Mouse (Mus musculus) MEL (cell line): ENCODE measurements around the gene Gmip. TPM values are rescaled to one million over a fixed set of nuclear protein-coding genes. Genes with fewer than 3 reads are reported as not detected.

Source experiments
- DNase-seq: peaks from one replicate; pipeline ENCODE4 v3.0.0; 2011; ENCODE audit warnings: low read depth, low spot score
- H3K27ac ChIP-seq: 2 replicates; pipeline ENCODE4 v1.5.1; 2012; ENCODE audit warnings: low read depth, mild to moderate bottlenecking, control low read depth, low read length, moderate library complexity; ENCODE audit not compliant: control insufficient read depth
- H3K27me3 ChIP-seq, 2 experiments: fragments of 150-350 bp in 1 of 2; sonication (generic) in 1 of 2; 2 replicates each; pipeline ENCODE4 v1.6.1; 2012; ENCODE audit warnings: low read length in 2 of 2, mild to moderate bottlenecking in 2 of 2, improper control_type of control experiment in 1 of 2, moderate library complexity in 1 of 2; ENCODE audit not compliant: insufficient read depth in 2 of 2, control insufficient read depth in 1 of 2
- H3K36me3 ChIP-seq, 2 experiments: 2 replicates each; pipeline ENCODE4 v1.6.1; 2012 to 2014; ENCODE audit warnings: low read length in 2 of 2, improper control_type of control experiment in 1 of 2, inconsistent platforms in 1 of 2, mild to moderate bottlenecking in 1 of 2; ENCODE audit not compliant: insufficient read depth in 2 of 2, control insufficient read depth in 1 of 2
- H3K4me1 ChIP-seq, 2 experiments: fragments of 150-350 bp in 1 of 2; sonication (generic) in 1 of 2; 2 replicates each; pipeline ENCODE4 v1.6.1; 2012; ENCODE audit warnings: low read length in 2 of 2, improper control_type of control experiment in 1 of 2, mild to moderate bottlenecking in 1 of 2; ENCODE audit not compliant: insufficient read depth in 2 of 2, control insufficient read depth in 1 of 2
- H3K4me3 ChIP-seq, 2 experiments: fragments of 150-350 bp in 1 of 2; sonication (generic) in 1 of 2; 2 replicates each; pipeline ENCODE4 v1.5.1; 2012; ENCODE audit warnings: low read depth in 2 of 2, low read length in 2 of 2, mild to moderate bottlenecking in 2 of 2, moderate library complexity in 2 of 2, control low read depth in 1 of 2, improper control_type of control experiment in 1 of 2; ENCODE audit not compliant: control insufficient read depth in 1 of 2, insufficient read depth in 1 of 2
- H3K79me2 ChIP-seq: 2 replicates; pipeline ENCODE4 v1.6.1; 2012; ENCODE audit warnings: mild to moderate bottlenecking, low read length, moderate library complexity; ENCODE audit not compliant: control insufficient read depth, poor library complexity, insufficient read depth
- H3K9ac ChIP-seq: 2 replicates; pipeline ENCODE4 v1.6.1; 2012; ENCODE audit warnings: low read depth, mild to moderate bottlenecking, control low read depth, low read length, moderate library complexity; ENCODE audit not compliant: control insufficient read depth, poor library complexity, severe bottlenecking
- H3K9me3 ChIP-seq: fragments of 150-350 bp; sonication (generic); replicated peaks from 2 replicates; pipeline ENCODE4 v1.6.1; 2012; ENCODE audit warnings: mild to moderate bottlenecking, low read length, improper control_type of control experiment, moderate library complexity; ENCODE audit not compliant: insufficient read depth
- CHD2 ChIP-seq: IDR thresholded peaks from 2 replicates; pipeline ENCODE4 v1.6.1; 2011; ENCODE audit warnings: low read length, improper control_type of control experiment
- CTCF ChIP-seq, 3 experiments: IDR thresholded peaks in 2 of 3; conservative IDR thresholded peaks in 1 of 3; 2 replicates each; pipeline ENCODE4 v1.5.1; 2011 to 2012; ENCODE audit warnings: low read length in 3 of 3, low read depth in 2 of 3, mild to moderate bottlenecking in 2 of 3, improper control_type of control experiment in 1 of 3, inconsistent platforms in 1 of 3, mixed read lengths in 1 of 3, moderate library complexity in 1 of 3; ENCODE audit not compliant: control insufficient read depth in 1 of 3, insufficient read depth in 1 of 3, poor library complexity in 1 of 3, severe bottlenecking in 1 of 3
- EP300 ChIP-seq, 2 experiments: IDR thresholded peaks; 2 replicates each; pipeline ENCODE4 v1.6.1; 2011; ENCODE audit warnings: improper control_type of control experiment in 2 of 2, low read length in 2 of 2, low read depth in 1 of 2, mild to moderate bottlenecking in 1 of 2
- ETS1 ChIP-seq: IDR thresholded peaks from 2 replicates; pipeline ENCODE4 v1.6.1; 2012; ENCODE audit warnings: low read depth, mild to moderate bottlenecking, inconsistent platforms, low read length, improper control_type of control experiment, moderate library complexity
- HCFC1 ChIP-seq: IDR thresholded peaks from 2 replicates; pipeline ENCODE4 v1.6.1; 2012; ENCODE audit warnings: low read depth, mild to moderate bottlenecking, inconsistent platforms, low read length, improper control_type of control experiment, moderate library complexity
- JUND ChIP-seq: IDR thresholded peaks from 2 replicates; pipeline ENCODE4 v1.6.1; 2011; ENCODE audit warnings: low read depth, mild to moderate bottlenecking, improper control_type of control experiment, low read length
- MAX ChIP-seq: IDR thresholded peaks from 2 replicates; pipeline ENCODE4 v1.6.1; 2011; ENCODE audit warnings: low read length, improper control_type of control experiment
- MAZ ChIP-seq: IDR thresholded peaks from 2 replicates; pipeline ENCODE4 v1.6.1; 2012; ENCODE audit warnings: low read depth, mild to moderate bottlenecking, inconsistent platforms, low read length, improper control_type of control experiment
- MEF2A ChIP-seq: IDR thresholded peaks from 2 replicates; pipeline ENCODE4 v1.6.1; 2014; ENCODE audit warnings: low read depth, mild to moderate bottlenecking, inconsistent platforms, low read length, improper control_type of control experiment; ENCODE audit not compliant: poor library complexity, insufficient replicate concordance, severe bottlenecking; ENCODE audit errors: extremely low read depth
- MXI1 ChIP-seq: IDR thresholded peaks from 2 replicates; pipeline ENCODE4 v1.6.1; 2011; ENCODE audit warnings: mild to moderate bottlenecking, low read depth, low read length, improper control_type of control experiment
- MYB ChIP-seq: IDR thresholded peaks from 2 replicates; pipeline ENCODE4 v1.6.1; 2011; ENCODE audit warnings: mild to moderate bottlenecking, low read depth, low read length, improper control_type of control experiment
- NELFE ChIP-seq: IDR thresholded peaks from 2 replicates; pipeline ENCODE4 v1.6.1; 2011; ENCODE audit warnings: low read depth, low read length, improper control_type of control experiment
- NRF1 ChIP-seq: IDR thresholded peaks from 2 replicates; pipeline ENCODE4 v1.6.1; 2014; ENCODE audit warnings: low read depth, mild to moderate bottlenecking, inconsistent platforms, low read length, improper control_type of control experiment, moderate library complexity; ENCODE audit not compliant: poor library complexity, insufficient read depth, severe bottlenecking
- POLR2AphosphoS2 ChIP-seq: IDR thresholded peaks from 2 replicates; pipeline ENCODE4 v1.6.1; 2011; ENCODE audit warnings: low read length, improper control_type of control experiment
- POLR2AphosphoS5 ChIP-seq: IDR thresholded peaks from 2 replicates; pipeline ENCODE4 v1.6.1; 2012; ENCODE audit warnings: low read depth, borderline replicate concordance, mild to moderate bottlenecking, inconsistent platforms, low read length, moderate library complexity, mixed read lengths
- RAD21 ChIP-seq: IDR thresholded peaks from 2 replicates; pipeline ENCODE4 v1.6.1; 2011; ENCODE audit warnings: mild to moderate bottlenecking, low read depth, low read length, improper control_type of control experiment
- RCOR1 ChIP-seq: IDR thresholded peaks from 2 replicates; pipeline ENCODE4 v1.6.1; 2012; ENCODE audit warnings: low read depth, mild to moderate bottlenecking, inconsistent platforms, low read length, improper control_type of control experiment
- SMC3 ChIP-seq: IDR thresholded peaks from 2 replicates; pipeline ENCODE4 v1.6.1; 2011; ENCODE audit warnings: low read depth, low read length, improper control_type of control experiment
- TCF12 ChIP-seq: IDR thresholded peaks from 2 replicates; pipeline ENCODE4 v1.6.1; 2014; ENCODE audit warnings: low read depth, mild to moderate bottlenecking, inconsistent platforms, low read length, improper control_type of control experiment, moderate library complexity
- UBTF ChIP-seq: IDR thresholded peaks from 2 replicates; pipeline ENCODE4 v1.6.1; 2012; ENCODE audit warnings: low read depth, mild to moderate bottlenecking, inconsistent platforms, low read length, improper control_type of control experiment, moderate library complexity, borderline replicate concordance; ENCODE audit not compliant: insufficient read depth
- USF1 ChIP-seq: IDR thresholded peaks from 2 replicates; pipeline ENCODE4 v1.6.1; 2014; ENCODE audit warnings: low read depth, mild to moderate bottlenecking, inconsistent platforms, low read length, improper control_type of control experiment, moderate library complexity
- ZNF384 ChIP-seq: IDR thresholded peaks from 2 replicates; pipeline ENCODE4 v1.6.1; 2012; ENCODE audit warnings: low read depth, mild to moderate bottlenecking, inconsistent platforms, low read length, improper control_type of control experiment
- polyA plus RNA-seq, 2 experiments: library from polyadenylated mRNA; stranded (reverse) in 1 of 2; unstranded in 1 of 2; fragments of >175 nt in 1 of 2; fragments of >200 nt in 1 of 2; gene quantifications; 2 replicates each; pipeline versions ENCODE4 v1.2.1 to v1.2.4; 2012; ENCODE audit warnings: low replicate concordance in 2 of 2, low read depth in 1 of 2; ENCODE audit not compliant: insufficient read length in 2 of 2, insufficient read depth in 1 of 2, missing spikeins in 1 of 2
- total RNA-seq: library from RNA; depleted of rRNA; stranded (reverse); fragments of 300-350 nt; gene quantifications from 2 replicates; pipeline ENCODE4 v1.2.3, GENCODE M21; 2012

The Gmip gene
- total and polyA plus RNA-seq, 3 experiments = 21.8 to 52.4 TPM; not detected in 1

DNA sequence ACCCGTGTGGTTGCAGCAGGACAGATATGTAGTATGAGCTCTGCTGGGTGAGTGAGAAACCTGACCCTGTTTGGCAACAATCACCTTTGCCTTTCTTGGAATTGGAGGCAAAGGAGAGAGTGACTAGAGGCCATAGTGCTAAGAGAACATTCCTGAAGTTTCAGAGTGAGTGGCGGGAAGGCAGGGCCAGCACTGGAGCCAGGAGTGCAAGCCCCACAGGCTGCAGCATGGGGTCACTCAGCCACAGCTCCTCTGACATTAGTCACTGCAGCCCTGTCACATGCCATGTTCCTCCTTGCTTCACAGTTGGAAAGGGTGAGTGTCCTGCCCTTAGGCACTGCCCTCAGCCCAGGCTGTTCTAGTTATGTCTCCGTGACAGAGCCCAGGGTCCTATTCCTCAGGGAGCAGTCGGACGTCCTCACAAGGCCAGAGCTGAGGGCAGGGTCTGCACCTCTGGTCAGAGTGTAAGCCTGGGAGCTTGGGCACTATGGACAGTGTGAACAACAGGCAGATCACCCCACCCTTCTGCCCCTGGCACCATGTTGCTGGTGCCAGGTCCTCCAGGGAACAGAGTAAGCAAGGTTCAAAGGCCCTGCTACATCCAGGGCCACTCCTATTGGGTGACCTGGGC lies 59.3 kb downstream of the Gmip start:
- no peak overlapping the region for H3K27ac ChIP-seq

DNA sequence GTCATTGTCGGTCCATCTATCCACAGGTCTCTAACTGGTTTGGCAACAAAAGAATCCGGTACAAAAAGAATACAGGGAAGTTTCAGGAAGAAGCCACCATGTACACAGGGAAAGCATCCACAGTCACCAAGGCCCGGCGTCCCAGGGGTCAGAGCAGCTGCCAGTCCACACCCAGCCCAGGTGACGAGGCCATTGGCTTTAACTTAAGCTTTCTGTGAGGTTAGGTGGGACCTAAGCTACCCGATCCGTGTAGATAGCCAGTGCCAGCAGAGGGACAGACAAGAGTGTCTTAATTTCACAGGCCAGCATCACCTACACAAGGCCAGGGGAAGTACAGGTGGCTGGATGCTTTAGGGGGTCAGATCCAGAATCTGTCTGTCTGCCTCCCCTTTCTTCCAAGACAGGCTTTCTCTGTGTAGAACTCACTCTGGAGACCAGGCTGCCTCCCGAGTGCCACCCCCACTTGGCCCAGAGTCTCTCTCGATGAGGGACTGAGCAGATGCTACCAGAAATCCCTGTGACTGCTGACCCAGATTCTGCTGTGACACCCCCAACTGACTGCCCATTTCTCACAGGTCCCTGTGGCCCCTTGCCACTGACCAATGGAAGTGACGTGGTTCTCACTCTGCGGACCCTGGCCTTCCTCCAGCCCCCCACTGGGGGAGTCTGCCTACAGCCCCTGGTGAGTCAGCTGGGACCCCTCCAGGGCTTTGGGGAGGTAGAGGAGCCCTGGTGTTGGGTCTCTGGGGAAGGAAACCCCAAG lies 61.7 kb downstream of the Gmip start:
- H3K27ac ChIP-seq = no peak overlapping the region
- H3K79me2 ChIP-seq = no peaks in the 10 kb centered on the region
- TF ChIP-seq MXI1 (no peak), USF1 (no peak), CTCF (IDR thresholded peaks at IDR 0.05 in 2 of 3, conservative IDR thresholded peaks at IDR 0.05 in 1 of 3; ENCODE audit: control insufficient read depth in 1 of 3, insufficient read depth in 1 of 3, low read depth in 2 of 3, low read length in 3 of 3, poor library complexity in 1 of 3, severe bottlenecking in 1 of 3) (no peak), ZNF384 (no peak), POLR2AphosphoS2 (no peak), MAZ (no peak), POLR2AphosphoS5 (no peak), RCOR1 (no peak), MYB (no peak), SMC3 (no peak), ETS1 (no peak), MAX (no peak), UBTF (no peak), TCF12 (no peak), HCFC1 (no peak), CHD2 (no peak), NELFE (no peak), JUND (no peak), MEF2A (no peak)
- H3K9me3 ChIP-seq = no peaks in the 10 kb centered on the region
- no peaks in the 10 kb centered on the region for H3K36me3 ChIP-seq
- DNase-seq = no peak
- H3K27me3 ChIP-seq = no peaks in the 10 kb centered on the region
- H3K4me3 ChIP-seq = no peak overlapping the region
- no peak overlapping the region for H3K9ac ChIP-seq
- peaks cover 0 to 5% of the 10 kb centered on the region in 2 experiments; a peak in 2 of 4 replicates for H3K4me1 ChIP-seq

More for the DNA sequence above, 59.3 kb downstream of the Gmip start:
- H3K36me3 ChIP-seq = no peaks in the 10 kb centered on the region
- H3K4me3 ChIP-seq = no peak overlapping the region
- TF ChIP-seq EP300 (IDR thresholded peaks at IDR 0.05; ENCODE audit: low read depth in 1 of 2, low read length in 2 of 2) = no peak
- no peak for TF ChIP-seq POLR2AphosphoS5
- no peak for TF ChIP-seq RAD21
- no peak for TF ChIP-seq UBTF
- no peak for TF ChIP-seq NRF1
- peaks cover 0 to 10% of the 10 kb centered on the region in 2 experiments; a peak in 2 of 4 replicates for H3K4me1 ChIP-seq
- H3K27me3 ChIP-seq = no peaks in the 10 kb centered on the region
- H3K79me2 ChIP-seq = no peaks in the 10 kb centered on the region
- no peaks in the 10 kb centered on the region for H3K9me3 ChIP-seq
- no peak for DNase-seq
- no peak overlapping the region for H3K9ac ChIP-seq
